Mouse (Mus musculus) heart, embryonic 16.5 days (tissue): ENCODE results near the gene Ctsz. TPM values are rescaled to one million over a fixed set of nuclear protein-coding genes. Genes with fewer than 3 reads are reported as not detected.

Experiments used
- ATAC-seq: fragments of 200-750 bp; cut with Nextera tagmentation; replicated peaks from 2 replicates; pipeline ENCODE4 v1.8.0; 2017; ENCODE audit warnings: moderate number of reproducible peaks; ENCODE audit not compliant: insufficient read depth, low FRiP score; ENCODE audit errors: extremely low read depth
- H3K27ac ChIP-seq: fragments of 300-500 bp; sonication (generic); 2 replicates; pipeline ENCODE4 v1.5.1; 2014; ENCODE audit warnings: mild to moderate bottlenecking, low read length, control low read depth, moderate library complexity
- H3K27me3 ChIP-seq: fragments of 300-500 bp; sonication (generic); 2 replicates; pipeline ENCODE4 v1.6.1; 2014; ENCODE audit warnings: low read length, mixed read lengths; ENCODE audit not compliant: control insufficient read depth, insufficient read depth
- H3K36me3 ChIP-seq: fragments of 300-500 bp; sonication (generic); 2 replicates; pipeline ENCODE4 v1.6.1; 2014; ENCODE audit not compliant: control insufficient read depth, insufficient read depth
- H3K4me1 ChIP-seq: fragments of 300-500 bp; sonication (generic); 2 replicates; pipeline ENCODE4 v1.6.1; 2014; ENCODE audit warnings: low read length, mixed read lengths; ENCODE audit not compliant: control insufficient read depth, insufficient read depth
- H3K4me2 ChIP-seq: fragments of 300-500 bp; sonication (generic); 2 replicates; pipeline ENCODE4 v1.6.1; 2014; ENCODE audit warnings: low read depth, mild to moderate bottlenecking, control low read depth, low read length
- H3K4me3 ChIP-seq: fragments of 300-500 bp; sonication (generic); 2 replicates; pipeline ENCODE4 v1.5.1; 2014; ENCODE audit warnings: mild to moderate bottlenecking, control low read depth, low read length
- H3K9ac ChIP-seq: fragments of 300-500 bp; sonication (generic); 2 replicates; pipeline ENCODE4 v1.6.1; 2014; ENCODE audit warnings: low read length, control low read depth
- H3K9me3 ChIP-seq: fragments of 300-500 bp; sonication (generic); replicated peaks from 2 replicates; pipeline ENCODE4 v1.6.1; 2016; ENCODE audit warnings: low read length; ENCODE audit not compliant: control insufficient read depth
- WGBS: fragments of 180-500 bp; shearing (Covaris S2); extraction: QIAGEN DNeasy Blood & Tissue Kit; methylation state at CpG from one replicate; pipeline ENCODE4 v1.1.7; 2014; 5-methylcytosine and 5-hydroxymethylcytosine counted together
- polyA plus RNA-seq: library from polyadenylated mRNA; unstranded; fragments of >200 nt; fragmentation: Nextera tagmentation; extraction: Ambion mirVana; gene quantifications from 2 replicates; pipeline ENCODE4 v1.2.1, GENCODE M21; 2015

Ctsz gene
- polyA plus RNA-seq, 1 experiment from 2014 or later = 123 TPM

DNA sequence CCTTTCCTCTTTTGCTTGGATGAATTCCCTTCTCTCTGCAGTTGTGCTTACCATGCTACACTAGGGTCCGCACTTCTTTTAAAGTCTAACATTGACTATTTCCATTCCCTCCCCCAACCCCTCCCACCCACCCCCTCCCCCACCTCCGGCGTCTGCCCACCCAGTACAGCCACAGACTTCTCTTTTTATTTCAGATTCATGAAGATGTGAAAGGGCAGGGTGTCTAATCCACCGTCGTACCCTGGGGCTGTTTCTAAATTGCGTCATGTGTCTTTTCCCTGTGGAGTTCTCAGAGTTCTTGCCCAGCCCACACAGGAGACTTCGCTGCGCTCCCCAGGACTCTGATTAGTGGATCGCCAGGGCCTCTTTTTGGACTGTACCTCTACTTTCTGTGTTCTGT is 46.3 kb downstream of the Ctsz start:
- Histone ChIP-seq H3K27ac (no peak overlapping the region), H3K4me2 (no peak overlapping the region), H3K9me3 (peaks cover 7% of the 10 kb centered on the region; the same call in 1 of the 2 replicates), H3K36me3 (no peaks in the 10 kb centered on the region), H3K4me3 (no peak overlapping the region), H3K4me1 (no peaks in the 10 kb centered on the region), H3K9ac (no peak overlapping the region), H3K27me3 (no peaks in the 10 kb centered on the region)
- WGBS = 82% methylated on average over 9 of the region's 9 CpGs
- no peak for ATAC-seq

- Histone ChIP-seq H3K27ac (no peak overlapping the region), H3K9ac (no peak overlapping the region), H3K9me3 (peaks cover 7% of the 10 kb centered on the region; the same call in 1 of the 2 replicates), H3K4me2 (no peak overlapping the region), H3K4me3 (no peak overlapping the region), H3K36me3 (no peaks in the 10 kb centered on the region), H3K27me3 (no peaks in the 10 kb centered on the region), H3K4me1 (no peaks in the 10 kb centered on the region)
- no peak for ATAC-seq
- 82% methylated on average over 3 of the region's 3 CpGs for WGBS
Measured at GRCm38 (mm10) chr2:174391936-174392335, 46.9 kb downstream of the Ctsz start.

- Histone ChIP-seq H3K9me3 (no peaks in the 10 kb centered on the region), H3K27ac (no peak overlapping the region), H3K27me3 (no peaks in the 10 kb centered on the region), H3K36me3 (no peaks in the 10 kb centered on the region), H3K4me2 (no peak overlapping the region), H3K4me1 (no peaks in the 10 kb centered on the region), H3K9ac (no peak overlapping the region), H3K4me3 (no peak overlapping the region)
- WGBS = 81% methylated on average over 9 of the region's 9 CpGs
- no peak for ATAC-seq
Measured at GRCm38 (mm10) chr2:174381021-174381420, 57.8 kb downstream of the Ctsz start.

Other genes with a start within 250 kb of the Ctsz start
- gene Gnas, start 154.7 kb downstream of the Ctsz start, polyA plus RNA-seq = 1,284 and 1,464 TPM in 2 replicates
- gene Gm20721, start 92.3 kb downstream of the Ctsz start, polyA plus RNA-seq = 33.4 and 41.6 TPM in 2 replicates
- gene Nelfcd, start 23.2 kb downstream of the Ctsz start, polyA plus RNA-seq = 78.1 and 86.2 TPM in 2 replicates
- 2.5 and 2.6 TPM in 2 replicates for gene Tubb1, start 11.7 kb upstream of the Ctsz start, polyA plus RNA-seq
- 912 and 1,057 TPM in 2 replicates for gene Atp5e, start 25.1 kb upstream of the Ctsz start, polyA plus RNA-seq
- gene Prelid3b, start 34.0 kb upstream of the Ctsz start, polyA plus RNA-seq = 146 and 162 TPM in 2 replicates
- 0.01 and 0.04 TPM in 2 replicates for gene Zfp831, start 204.5 kb upstream of the Ctsz start, polyA plus RNA-seq